In genomic region chr11:75133951-75134350, GRCm38 (mm10) we compare ENCODE assay signal across 8 mouse cellular contexts. TPM values are rescaled to one million over a fixed set of nuclear protein-coding genes. Genes with fewer than 3 reads are reported as not detected.
A peak's percentile ranks its signal among the peaks of the same experiment; 100 is the strongest.
DNase-seq lines count a peak whose midpoint lies in the region; ATAC-seq and TF ChIP-seq lines count a peak whose summit lies in the region.

No protein-coding gene starts in this region.

- H3K9me3 ChIP-seq in heart, embryonic 11.5 days (replicated peaks; ENCODE audit: control insufficient read depth, low read length): no peaks in the 10 kb centered on the region

- no peak for TF ChIP-seq POLR2A in olfactory bulb, adult 2 months (IDR thresholded peaks at IDR 0.05; ENCODE audit: insufficient read depth, low read depth, low read length)

- TF ChIP-seq CTCF in olfactory bulb, adult 2 months (IDR thresholded peaks at IDR 0.05; ENCODE audit: insufficient read depth, low read depth, low read length): no peak

- peak; percentile 27 for DNase-seq in NIH3T3 (ENCODE audit: low read depth)
- peak; percentile 87 for DNase-seq in kidney, postnatal 14 days
- DNase-seq in B cell, adult 2 months: no peak
- DNase-seq in urinary bladder, postnatal 36 days (ENCODE audit: low spot score in 2 of 2): no peak
- no peak for DNase-seq in spleen, adult 12 weeks (ENCODE audit: low spot score)

- H3K27me3 ChIP-seq in heart, embryonic 11.5 days (ENCODE audit: control insufficient read depth, insufficient read depth, low read length): no peaks in the 10 kb centered on the region

- H3K9ac ChIP-seq in heart, embryonic 11.5 days (ENCODE audit: low read depth, low read length): no peak overlapping the region

- ATAC-seq in heart, embryonic 11.5 days (replicated peaks; ENCODE audit: insufficient number of reproducible peaks, low FRiP score, low TSS enrichment): no peak; the same call in 1 of the 2 replicates

- no peak overlapping the region for H3K4me3 ChIP-seq in brown adipose tissue, adult 24 weeks (ENCODE audit: insufficient read depth, low read depth, low read length)
- H3K4me3 ChIP-seq in heart, embryonic 11.5 days (ENCODE audit: low read depth, low read length): no peak overlapping the region
- H3K4me3 ChIP-seq in olfactory bulb, adult 2 months (ENCODE audit: insufficient read depth, low read depth, low read length): no peak overlapping the region

- peak overlapping the region; percentile 86 for H3K27ac ChIP-seq in brown adipose tissue, adult 24 weeks (replicated peaks; ENCODE audit: low read depth, low read length)
- H3K27ac ChIP-seq in heart, embryonic 11.5 days (ENCODE audit: low read depth, low read length): peak overlapping the region; percentile 51; the same call in 1 of the 2 replicates
- H3K27ac ChIP-seq in olfactory bulb, adult 2 months (ENCODE audit: insufficient read depth, low read depth, low read length): 0 out of 2 replicates have a peak overlapping the region, but pooled peaks have one; percentile 16

- H3K36me3 ChIP-seq in heart, embryonic 11.5 days (ENCODE audit: control insufficient read depth, insufficient read depth, low read length): no peaks in the 10 kb centered on the region

- 10% methylated on average over 2 of the region's 2 CpGs for WGBS in heart, embryonic 11.5 days (ENCODE audit: insufficient replicate concordance)
- WGBS in olfactory bulb, adult 2 months: 6% methylated on average over 2 of the region's 2 CpGs

- H3K4me2 ChIP-seq in heart, embryonic 11.5 days: no peak overlapping the region

- H3K4me1 ChIP-seq in brown adipose tissue, adult 24 weeks (ENCODE audit: control insufficient read depth, insufficient read depth, insufficient read length, low read length): peaks cover 39% of the 10 kb centered on the region
- H3K4me1 ChIP-seq in heart, embryonic 11.5 days (ENCODE audit: control insufficient read depth, insufficient read depth, low read length): peaks cover 36% of the 10 kb centered on the region
- H3K4me1 ChIP-seq in olfactory bulb, adult 2 months (ENCODE audit: control insufficient read depth, insufficient read depth, low read length): peaks cover 20% of the 10 kb centered on the region

RNA-seq across cellular contexts. Expression of gene Hic1, which starts 35.4 kb away (rescaled TPM):
- 4.9 and 5.3 TPM in 2 replicates for polyA plus RNA-seq in brown adipose tissue, adult 24 weeks (2012; ENCODE audit: insufficient read depth, insufficient read length, missing spikeins)
- 2.5 and 3.0 TPM in 2 replicates for polyA plus RNA-seq in heart, embryonic 11.5 days (2014; fragmentation: Nextera tagmentation; extraction: Ambion mirVana)
- not detected in 2 replicates for polyA plus RNA-seq in olfactory bulb, adult 2 months (2012; ENCODE audit: insufficient read depth, insufficient read length, low replicate concordance, missing spikeins)

RNA-seq across cellular contexts. Expression of gene Ovca2, which starts 44.7 kb away (rescaled TPM):
- polyA plus RNA-seq in brown adipose tissue, adult 24 weeks (2012; ENCODE audit: insufficient read depth, insufficient read length, missing spikeins): 10.4 and 13.2 TPM in 2 replicates
- 23.4 and 24.6 TPM in 2 replicates for polyA plus RNA-seq in heart, embryonic 11.5 days (2014; fragmentation: Nextera tagmentation; extraction: Ambion mirVana)
- polyA plus RNA-seq in olfactory bulb, adult 2 months (2012; ENCODE audit: insufficient read depth, insufficient read length, low replicate concordance, missing spikeins): not detected in 2 replicates

RNA-seq across cellular contexts. Expression of gene Dph1, which starts 57.1 kb away (rescaled TPM):
- 8.8 and 9.4 TPM in 2 replicates for polyA plus RNA-seq in brown adipose tissue, adult 24 weeks (2012; ENCODE audit: insufficient read depth, insufficient read length, missing spikeins)
- 16.5 and 21.0 TPM in 2 replicates for polyA plus RNA-seq in heart, embryonic 11.5 days (2014; fragmentation: Nextera tagmentation; extraction: Ambion mirVana)
- not detected in 2 replicates for polyA plus RNA-seq in olfactory bulb, adult 2 months (2012; ENCODE audit: insufficient read depth, insufficient read length, low replicate concordance, missing spikeins)

RNA-seq across cellular contexts. Expression of gene Rtn4rl1, which starts 59.6 kb away (rescaled TPM):
- 5.3 and 6.1 TPM in 2 replicates for polyA plus RNA-seq in brown adipose tissue, adult 24 weeks (2012; ENCODE audit: insufficient read depth, insufficient read length, missing spikeins)
- polyA plus RNA-seq in heart, embryonic 11.5 days (2014; fragmentation: Nextera tagmentation; extraction: Ambion mirVana): 12.7 and 16.8 TPM in 2 replicates
- polyA plus RNA-seq in olfactory bulb, adult 2 months (2012; ENCODE audit: insufficient read depth, insufficient read length, low replicate concordance, missing spikeins): not detected in 2 replicates

Comparison
In these comparisons a context has a peak if more than half of its experiments do, and no peak if none do; other contexts are left out.
1. DNase-seq: peak in NIH3T3 (single experiment) and kidney, postnatal 14 days (single experiment); none in B cell, adult 2 months (0 of 2), urinary bladder, postnatal 36 days (0 of 2) and spleen, adult 12 weeks (single experiment).
2. H3K27ac ChIP-seq: peak in every context shown above with its lines; median percentile 86 in brown adipose tissue, adult 24 weeks; 51 in heart, embryonic 11.5 days; 16 in olfactory bulb, adult 2 months.
3. RNA of gene Ovca2, which starts 44.7 kb away (polyA plus RNA-seq): 23.4 to 24.6 TPM in heart, embryonic 11.5 days and 10.4 to 13.2 TPM in brown adipose tissue, adult 24 weeks; not detected in olfactory bulb, adult 2 months; every median in the first group is over 10 times any median in the second.